Mouse (Mus musculus) CH12.LX (cell line): ENCODE data around the gene Gm853. TPM values are rescaled to one million over a fixed set of nuclear protein-coding genes. Genes with fewer than 3 reads are reported as not detected.
A peak's percentile ranks its signal among the peaks of the same experiment; 100 is the strongest.

ENCODE experiments used
- DNase-seq: peaks from one replicate; pipeline ENCODE4 v3.0.0-alpha.2; 2013; ENCODE audit errors: extremely low read depth
- H3K27ac ChIP-seq: 2 replicates; pipeline ENCODE4 v1.5.1; 2012; ENCODE audit warnings: low read depth, mild to moderate bottlenecking, control low read depth, moderate library complexity; ENCODE audit not compliant: insufficient read depth
- H3K27me3 ChIP-seq: replicated peaks from 2 replicates; pipeline ENCODE3; 2012; ENCODE audit warnings: inconsistent platforms
- H3K36me3 ChIP-seq, 2 experiments: replicated peaks in 1 of 2; 2 replicates each; pipeline versions ENCODE3 to v1.6.1; 2012; ENCODE audit warnings: inconsistent platforms in 1 of 2, low read length in 1 of 2, mild to moderate bottlenecking in 1 of 2, mixed read lengths in 1 of 2, moderate library complexity in 1 of 2; ENCODE audit not compliant: control insufficient read depth in 1 of 2, insufficient read depth in 1 of 2
- H3K4me1 ChIP-seq, 2 experiments: 2 replicates each; pipeline ENCODE4 v1.6.1; 2012; ENCODE audit warnings: inconsistent platforms in 1 of 2, moderate library complexity in 1 of 2; ENCODE audit not compliant: insufficient read depth in 2 of 2, control insufficient read depth in 1 of 2
- H3K4me2 ChIP-seq: 2 replicates; pipeline ENCODE4 v1.6.1; 2012; ENCODE audit warnings: low read depth, mild to moderate bottlenecking, control low read depth; ENCODE audit not compliant: poor library complexity, insufficient read depth, severe bottlenecking
- H3K4me3 ChIP-seq, 3 experiments: fragments of 150-350 bp in 1 of 3; sonication (generic) in 1 of 3; replicated peaks in 1 of 3; 2 replicates each; pipeline versions ENCODE3 to v1.5.1; 2011 to 2012; ENCODE audit warnings: low read depth in 2 of 3, low read length in 2 of 3, mild to moderate bottlenecking in 2 of 3, moderate library complexity in 2 of 3, control low read depth in 1 of 3, improper control_type of control experiment in 1 of 3, inconsistent platforms in 1 of 3, mixed read lengths in 1 of 3; ENCODE audit not compliant: poor library complexity in 1 of 3
- H3K79me2 ChIP-seq: replicated peaks from 2 replicates; pipeline ENCODE4 v1.6.1; 2012; ENCODE audit warnings: mild to moderate bottlenecking, moderate library complexity; ENCODE audit not compliant: control insufficient read depth, poor library complexity, insufficient read depth, severe bottlenecking; ENCODE audit errors: extremely low read depth
- H3K9ac ChIP-seq: 2 replicates; pipeline ENCODE4 v1.6.1; 2012; ENCODE audit warnings: low read depth, mild to moderate bottlenecking, control low read depth, moderate library complexity; ENCODE audit not compliant: insufficient read depth
- H3K9me3 ChIP-seq: replicated peaks from 2 replicates; pipeline ENCODE3; 2012; ENCODE audit warnings: low read length, inconsistent platforms, mixed read lengths
- BHLHE40 ChIP-seq: IDR thresholded peaks from 2 replicates; pipeline ENCODE4 v1.6.1; 2011; ENCODE audit warnings: mild to moderate bottlenecking, low read depth, low read length, improper control_type of control experiment
- CHD1 ChIP-seq: IDR thresholded peaks from 2 replicates; pipeline ENCODE4 v1.6.1; 2012; ENCODE audit warnings: low read depth, low read length, improper control_type of control experiment, inconsistent platforms
- CHD2 ChIP-seq: IDR thresholded peaks from 2 replicates; pipeline ENCODE4 v1.6.1; 2011; ENCODE audit warnings: low read length, improper control_type of control experiment
- CTCF ChIP-seq, 2 experiments: IDR thresholded peaks in 1 of 2; conservative IDR thresholded peaks in 1 of 2; 2 replicates each; pipeline ENCODE4 v1.5.1; 2011 to 2012; ENCODE audit warnings: low read depth in 2 of 2, low read length in 2 of 2, improper control_type of control experiment in 1 of 2, inconsistent platforms in 1 of 2, mild to moderate bottlenecking in 1 of 2, moderate library complexity in 1 of 2
- ELF1 ChIP-seq: IDR thresholded peaks from 2 replicates; pipeline ENCODE4 v1.6.1; 2014; ENCODE audit warnings: low read depth, mild to moderate bottlenecking, inconsistent platforms, low read length, improper control_type of control experiment
- HCFC1 ChIP-seq: IDR thresholded peaks from 2 replicates; pipeline ENCODE4 v1.6.1; 2012; ENCODE audit warnings: low read depth, mild to moderate bottlenecking, inconsistent platforms, low read length, improper control_type of control experiment
- JUN ChIP-seq: IDR thresholded peaks from 2 replicates; pipeline ENCODE4 v1.6.1; 2011; ENCODE audit warnings: low read depth, mild to moderate bottlenecking, low read length, improper control_type of control experiment, moderate library complexity; ENCODE audit not compliant: insufficient read depth
- KAT2A ChIP-seq: IDR thresholded peaks from 2 replicates; pipeline ENCODE4 v1.6.1; 2012; ENCODE audit warnings: low read length, improper control_type of control experiment, inconsistent platforms; ENCODE audit not compliant: insufficient replicate concordance
- MAFK ChIP-seq: IDR thresholded peaks from 2 replicates; pipeline ENCODE4 v1.6.1; 2011; ENCODE audit warnings: low read length, improper control_type of control experiment; ENCODE audit not compliant: insufficient replicate concordance
- MAZ ChIP-seq: IDR thresholded peaks from 2 replicates; pipeline ENCODE4 v1.6.1; 2012; ENCODE audit warnings: low read depth, mild to moderate bottlenecking, inconsistent platforms, low read length, improper control_type of control experiment, moderate library complexity
- NELFE ChIP-seq: IDR thresholded peaks from 2 replicates; pipeline ENCODE4 v1.6.1; 2011; ENCODE audit warnings: low read depth, low read length, improper control_type of control experiment
- NRF1 ChIP-seq: IDR thresholded peaks from 2 replicates; pipeline ENCODE4 v1.6.1; 2014; ENCODE audit warnings: low read depth, mild to moderate bottlenecking, inconsistent platforms, low read length, improper control_type of control experiment, moderate library complexity
- RAD21 ChIP-seq: IDR thresholded peaks from 2 replicates; pipeline ENCODE4 v1.6.1; 2011; ENCODE audit warnings: low read depth, mild to moderate bottlenecking, low read length, improper control_type of control experiment, moderate library complexity
- SMC3 ChIP-seq: IDR thresholded peaks from 2 replicates; pipeline ENCODE4 v1.6.1; 2011; ENCODE audit warnings: low read depth, low read length, improper control_type of control experiment
- TBP ChIP-seq: conservative IDR thresholded peaks from 2 replicates; pipeline ENCODE4 v1.6.1; 2011; ENCODE audit warnings: low read depth, low read length, improper control_type of control experiment
- TCF12 ChIP-seq: IDR thresholded peaks from 2 replicates; pipeline ENCODE4 v1.6.1; 2014; ENCODE audit warnings: low read depth, mild to moderate bottlenecking, inconsistent platforms, low read length, improper control_type of control experiment
- USF2 ChIP-seq: conservative IDR thresholded peaks from 2 replicates; pipeline ENCODE4 v1.6.1; 2011; ENCODE audit warnings: low read depth, low read length, improper control_type of control experiment
- ZC3H11A ChIP-seq: IDR thresholded peaks from 2 replicates; pipeline ENCODE4 v1.6.1; 2012; ENCODE audit warnings: low read depth, mild to moderate bottlenecking, inconsistent platforms, low read length, improper control_type of control experiment
- ZKSCAN1 ChIP-seq: IDR thresholded peaks from 2 replicates; pipeline ENCODE4 v1.6.1; 2012; ENCODE audit warnings: low read depth, inconsistent platforms, low read length, improper control_type of control experiment, borderline replicate concordance
- dilution Hi-C: fragments of 300-500 bp; cut with MboI; formaldehyde crosslinking; loops from 2 replicates; pipeline ENCODE4 v1.14.3; 2020; ENCODE audit warnings: low sequenced_read_pairs; ENCODE audit not compliant: extremely low pct_unique_long_range_greater_than_20kb, extremely low pct_ligation_motif_present
- in situ Hi-C: fragments of 300-500 bp; cut with MboI; formaldehyde crosslinking; loops from 3 replicates; pipeline ENCODE4 v1.14.3; 2019; ENCODE audit warnings: low sequenced_read_pairs, low pct_ligation_motif_present, low pct_unique_long_range_greater_than_20kb, mixed read lengths
- polyA plus RNA-seq: library from polyadenylated mRNA; unstranded; fragments of >175 nt; gene quantifications from 2 replicates; pipeline ENCODE4 v1.2.1, GENCODE M21; 2012; ENCODE audit warnings: low read depth; ENCODE audit not compliant: insufficient read length
- total RNA-seq, 2 experiments: library from RNA; depleted of rRNA; stranded (reverse); fragments of 300-350 nt in 1 of 2; fragments of >200 nt in 1 of 2; gene quantifications; 2 replicates each; pipeline ENCODE4 v1.2.3; 2012 to 2014

Gm853 gene
- total and polyA plus RNA-seq, 3 experiments = not detected

DNA sequence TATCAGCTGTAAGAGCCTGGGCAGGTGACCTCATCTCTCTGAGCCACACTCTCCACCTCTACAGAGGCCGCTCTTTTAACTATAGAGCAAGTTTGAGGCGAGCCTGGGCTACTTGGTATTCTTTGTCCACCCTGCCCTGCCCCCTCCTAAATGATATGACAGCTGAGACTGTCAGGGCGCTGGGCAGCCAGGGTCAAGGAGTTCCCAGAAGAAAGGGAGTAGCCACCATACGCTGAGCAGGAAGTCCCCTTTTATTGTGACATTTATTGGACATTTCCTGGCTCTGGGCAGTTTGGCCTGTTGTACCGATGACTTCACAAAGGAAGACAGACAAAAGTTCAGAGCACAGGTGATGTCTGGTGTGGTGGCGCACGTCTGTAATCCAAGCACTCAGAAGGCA lies 32.6 kb downstream of the Gm853 start:
- no peaks in the 10 kb centered on the region for H3K9me3 ChIP-seq

GRCm38 (mm10) chr4:130188806-130189297 lies 33.3 kb downstream of the Gm853 start:
- H3K4me3 ChIP-seq = peak overlapping the region in 1 of 3 experiments; percentile 33
- no peak overlapping the region for H3K27ac ChIP-seq
- H3K4me1 ChIP-seq = peaks cover 0 to 8% of the 10 kb centered on the region in 2 experiments; a peak in 2 of 4 replicates
- H3K9ac ChIP-seq = no peak overlapping the region
- H3K36me3 ChIP-seq = no peaks in the 10 kb centered on the region
- TF ChIP-seq BHLHE40 (no peak), CHD2 (peak; percentile 80), RAD21 (peak; percentile 91), NELFE (no peak), NRF1 (no peak), USF2 (no peak), HCFC1 (no peak), CHD1 (no peak), ELF1 (no peak), ZKSCAN1 (no peak), MAFK (no peak), CTCF (conservative IDR thresholded peaks at IDR 0.05 in 1 of 2, IDR thresholded peaks at IDR 0.05 in 1 of 2; ENCODE audit: low read depth in 2 of 2, low read length in 2 of 2) (peak; percentile 79 to 96), TCF12 (no peak), KAT2A (no peak), TBP (no peak), SMC3 (peak; percentile 80), MAZ (no peak), JUN (no peak)
- H3K4me2 ChIP-seq = peak overlapping the region; percentile 60; the same call in 1 of the 2 replicates
- peaks cover 81% of the 10 kb centered on the region for H3K27me3 ChIP-seq
- in situ Hi-C loops = no loop called here
- no peaks in the 10 kb centered on the region for H3K79me2 ChIP-seq
- dilution Hi-C loops = no loop called here
- peak; percentile 71 for DNase-seq
- no peaks in the 10 kb centered on the region for H3K9me3 ChIP-seq

More for the DNA sequence above, 32.6 kb downstream of the Gm853 start:
- H3K27ac ChIP-seq = no peak overlapping the region
- H3K4me2 ChIP-seq = no peak overlapping the region
- dilution Hi-C loops = no loop called here
- TF ChIP-seq TBP (no peak), ZC3H11A (no peak)
- TF ChIP-seq, all 38 proteins: peak for 0
- Histone ChIP-seq H3K4me1 (peaks cover 0 to 8% of the 10 kb centered on the region in 2 experiments; a peak in 2 of 4 replicates), H3K36me3 (no peaks in the 10 kb centered on the region), H3K9ac (no peak overlapping the region), H3K4me3 (no peak overlapping the region), H3K79me2 (no peaks in the 10 kb centered on the region), H3K27me3 (peaks cover 81% of the 10 kb centered on the region)
- DNase-seq = no peak
- in situ Hi-C loops = no loop called here
